Mouse (Mus musculus): Measurements from ENCODE around the gene Cpa2.
A peak's percentile ranks its signal among the peaks of the same experiment; 100 is the strongest.

Gene Cpa2

DNA sequence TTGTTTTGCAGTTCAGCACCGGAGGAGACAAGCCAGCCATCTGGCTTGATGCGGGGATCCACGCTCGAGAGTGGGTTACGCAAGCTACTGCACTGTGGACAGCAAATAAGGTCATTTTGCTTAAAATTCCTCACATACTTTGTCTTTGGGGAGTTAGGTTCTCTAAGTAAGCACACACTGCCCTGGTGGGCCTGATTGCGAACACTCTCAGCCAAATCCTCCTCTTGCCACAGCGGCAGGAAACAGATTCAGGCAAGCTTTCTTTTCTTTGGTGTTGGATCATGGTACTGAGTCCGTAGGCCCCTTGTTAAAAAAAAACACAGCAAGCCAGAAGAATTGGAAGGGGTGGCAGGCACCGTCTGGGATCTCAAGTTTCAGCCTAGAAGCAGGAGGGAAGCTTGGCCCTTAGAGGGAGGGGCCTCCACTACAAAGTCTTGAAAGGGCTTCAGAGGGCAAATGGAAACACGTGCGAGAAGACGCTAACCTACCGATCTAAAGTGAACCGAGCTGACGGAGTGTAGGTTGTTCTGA is 7.9 kb downstream of the Cpa2 start:
- DNase-seq (ENCODE audit: low read depth): peak; percentile 56

DNA sequence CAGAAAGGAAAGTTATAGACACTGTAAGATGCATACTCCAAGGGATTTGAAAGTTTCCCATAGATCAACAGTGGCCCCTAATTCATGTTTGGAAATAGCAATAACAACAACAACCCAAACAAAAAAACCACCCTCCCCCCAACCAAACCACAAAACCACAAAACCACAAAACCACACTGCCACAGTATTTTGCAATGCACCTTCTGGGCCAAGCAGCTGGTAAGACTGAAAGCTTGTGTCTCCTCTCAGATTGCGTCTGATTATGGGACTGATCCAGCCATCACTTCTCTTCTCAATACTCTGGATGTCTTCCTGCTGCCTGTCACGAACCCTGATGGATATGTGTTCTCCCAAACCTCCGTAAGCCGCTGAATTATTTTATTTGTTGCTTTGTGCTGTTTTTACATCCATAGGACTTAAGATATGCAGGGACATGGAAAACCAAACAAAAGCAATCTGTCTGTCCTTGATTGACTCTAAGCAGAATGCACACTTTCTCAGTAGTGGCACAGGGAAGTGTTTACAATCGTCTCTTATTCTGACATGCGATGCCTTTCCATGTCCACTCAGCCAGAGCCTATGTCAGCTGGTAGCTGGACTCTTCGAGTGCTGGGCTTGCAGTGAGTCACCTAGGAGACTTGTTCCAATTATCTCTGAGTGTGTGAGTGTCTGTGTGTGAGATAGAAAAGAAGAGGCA is 9.3 kb downstream of the Cpa2 start:
- peak; percentile 71 for DNase-seq (ENCODE audit: low read depth)

DNA sequence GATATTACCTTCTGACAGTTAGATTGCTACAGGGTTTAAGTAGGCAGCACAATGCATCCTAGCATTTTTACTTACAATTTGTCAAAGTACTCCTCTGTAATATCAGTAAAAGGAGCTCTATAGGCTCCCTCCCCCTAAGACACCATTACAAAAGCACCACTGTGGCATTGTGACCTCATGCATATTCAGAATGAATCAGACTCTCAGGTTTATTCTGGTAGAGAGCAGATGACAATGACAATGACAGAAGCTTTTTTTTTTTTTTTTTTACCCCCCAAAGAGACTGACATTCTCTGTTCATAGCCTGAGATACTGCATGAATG is 9.8 kb downstream of the Cpa2 start:
- DNase-seq (ENCODE audit: low read depth): no peak

DNA sequence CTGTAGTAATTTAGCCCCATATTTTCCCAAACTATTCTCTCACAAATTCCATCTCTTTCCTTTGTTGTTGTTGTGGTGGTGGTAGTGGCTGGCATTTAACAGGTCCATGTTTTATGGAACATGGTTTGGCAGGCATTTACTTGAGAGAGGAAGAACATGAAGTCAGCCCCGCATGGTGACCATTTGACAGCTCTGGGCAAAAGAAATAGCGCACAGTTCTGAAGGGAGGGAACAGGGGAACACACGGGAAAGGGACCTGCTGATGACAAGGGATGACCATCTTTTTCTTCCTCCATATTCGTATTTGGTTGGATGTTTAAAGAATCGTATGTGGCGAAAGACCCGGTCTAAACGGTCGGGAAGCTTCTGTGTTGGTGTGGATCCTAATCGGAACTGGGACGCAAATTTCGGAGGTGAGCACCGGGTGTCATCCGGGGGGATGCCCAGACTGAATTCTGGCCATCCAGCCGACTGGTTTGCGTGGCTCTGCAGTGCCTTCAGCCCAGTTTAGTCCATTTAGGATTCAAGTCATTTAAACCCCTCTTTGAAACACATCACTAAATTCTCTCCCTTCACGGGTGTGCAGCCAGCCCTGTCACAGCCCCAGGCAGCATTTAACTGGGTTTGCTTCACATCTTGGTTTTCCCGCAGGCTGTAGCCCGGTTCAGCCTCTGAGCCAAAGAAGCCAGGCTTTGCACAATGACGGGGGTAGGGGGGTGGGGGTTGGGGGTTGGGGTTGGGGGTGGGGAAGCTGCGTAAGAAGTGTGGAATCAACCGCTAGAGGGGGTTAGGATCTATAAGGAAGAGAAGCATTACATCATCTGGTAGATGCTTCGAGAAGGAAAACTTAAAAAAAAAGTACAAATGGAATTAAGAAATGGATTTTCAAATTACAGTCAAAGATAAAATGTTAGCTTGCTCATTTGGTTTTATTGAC is 10.5 kb downstream of the Cpa2 start:
- DNase-seq (ENCODE audit: low read depth): no peak

DNA sequence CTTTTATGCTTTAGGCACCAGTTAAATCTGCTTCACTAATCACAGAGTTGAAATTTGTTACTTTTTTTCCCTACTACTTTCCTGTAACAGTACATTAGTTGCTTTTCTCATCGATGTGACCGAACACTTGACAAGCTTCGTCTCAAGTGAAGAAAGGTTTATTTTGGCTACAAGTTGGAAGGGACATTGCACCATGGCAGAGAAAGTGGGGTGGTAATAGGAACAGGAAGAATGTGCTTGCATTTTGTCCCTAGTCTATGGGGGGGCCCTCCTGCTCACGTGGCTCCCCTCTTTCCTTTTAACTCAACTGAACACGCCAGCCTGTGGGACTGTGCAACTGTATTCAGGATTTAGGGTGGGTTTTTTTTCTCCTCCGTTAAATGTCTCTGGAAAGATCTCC is 11.2 kb downstream of the Cpa2 start:
- no peak for DNase-seq (ENCODE audit: low read depth)

DNA sequence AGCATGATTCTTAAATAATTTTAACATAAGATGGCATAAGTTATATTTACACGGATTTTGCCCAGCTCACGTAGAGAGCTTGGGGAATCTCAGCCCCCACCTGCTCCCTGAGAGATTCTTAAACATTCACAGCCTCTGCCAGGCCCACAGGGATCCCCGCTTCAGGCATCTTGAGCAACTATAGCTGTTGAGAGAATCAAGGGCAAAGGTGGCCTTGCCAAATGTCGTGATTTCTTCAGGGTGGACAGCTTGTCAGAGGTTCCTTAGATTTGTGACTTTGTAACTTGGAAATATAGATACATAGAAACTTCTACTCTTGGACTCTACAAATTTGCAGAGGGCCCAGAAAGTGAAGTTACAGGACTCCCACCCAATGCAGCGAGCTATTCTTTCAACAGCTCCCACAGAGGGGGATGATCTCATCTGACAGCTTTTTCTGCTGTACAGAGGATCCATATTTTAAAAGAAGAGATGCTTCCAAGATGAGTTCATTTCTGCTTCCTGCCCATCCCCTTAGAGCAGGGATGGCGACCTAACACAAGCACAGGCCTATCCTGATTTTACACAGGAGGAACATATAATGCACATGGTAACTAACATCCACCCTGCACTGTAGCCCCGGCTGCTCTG is 12.1 kb downstream of the Cpa2 start:
- DNase-seq (ENCODE audit: low read depth): peak; percentile 62

DNA sequence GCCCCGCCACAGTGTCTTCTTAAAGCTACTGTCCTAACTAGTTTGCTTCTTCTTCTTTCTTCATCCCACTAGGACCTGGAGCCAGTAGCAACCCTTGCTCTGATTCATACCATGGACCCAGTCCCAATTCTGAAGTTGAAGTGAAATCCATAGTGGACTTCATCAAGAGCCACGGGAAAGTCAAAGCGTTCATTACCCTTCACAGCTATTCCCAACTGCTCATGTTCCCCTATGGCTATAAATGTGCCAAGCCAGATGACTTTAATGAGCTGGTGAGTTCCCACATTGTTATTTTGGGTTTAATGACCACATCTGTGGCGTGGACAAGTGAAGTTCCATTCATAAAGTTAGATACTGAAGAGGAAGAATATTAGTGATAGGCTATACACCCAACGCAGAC is 12.7 kb downstream of the Cpa2 start:
- peak; percentile 28 for DNase-seq (ENCODE audit: low read depth)

DNA sequence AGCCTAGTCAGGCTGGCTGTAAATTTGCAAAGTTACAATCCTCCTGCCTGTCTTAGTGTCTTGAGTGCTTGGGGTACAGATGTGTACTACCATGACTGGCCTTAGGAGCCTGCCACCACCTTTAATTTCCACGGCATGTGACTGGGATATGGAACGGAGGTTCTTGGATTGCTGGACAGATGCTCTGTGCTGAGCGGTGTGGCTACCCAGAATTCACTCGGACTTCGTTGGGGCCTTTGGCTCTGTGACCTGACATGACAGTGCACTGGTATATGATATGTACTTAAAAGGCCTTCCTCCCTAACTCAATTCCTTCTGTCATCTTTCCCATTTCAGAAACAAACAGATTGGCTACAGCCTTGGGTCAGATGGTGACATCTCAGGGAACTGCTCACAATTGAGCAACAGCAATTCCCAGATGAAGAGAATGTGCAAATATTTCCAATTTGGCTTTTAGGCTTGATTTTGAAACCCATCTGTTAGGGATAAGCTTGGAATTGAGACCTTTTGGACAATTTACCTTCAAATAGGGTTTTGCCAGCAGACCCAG is 13.3 kb downstream of the Cpa2 start:
- peak; percentile 22 for DNase-seq (ENCODE audit: low read depth)

DNA sequence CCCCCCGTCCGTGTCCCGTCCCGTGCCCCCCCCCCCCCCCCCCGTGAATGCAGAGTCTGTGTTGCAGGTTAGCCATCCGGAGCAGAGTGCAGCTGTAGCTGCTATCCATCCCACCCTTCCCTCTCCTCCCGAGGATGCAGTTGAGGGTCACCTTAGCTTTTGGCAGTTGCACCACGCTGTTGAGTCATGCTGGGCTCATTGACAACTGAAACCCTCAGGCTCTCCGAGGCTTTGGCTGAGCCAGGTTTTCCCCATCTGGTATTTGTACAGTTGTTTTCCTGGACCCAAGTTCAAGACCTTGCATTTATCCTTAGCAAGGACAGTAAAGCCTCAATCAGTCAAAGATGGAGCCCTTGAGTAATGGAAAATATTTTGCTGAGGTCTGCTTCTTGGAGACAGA is 14.7 kb downstream of the Cpa2 start:
- peak; percentile 95 for DNase-seq (ENCODE audit: low read depth)

DNA sequence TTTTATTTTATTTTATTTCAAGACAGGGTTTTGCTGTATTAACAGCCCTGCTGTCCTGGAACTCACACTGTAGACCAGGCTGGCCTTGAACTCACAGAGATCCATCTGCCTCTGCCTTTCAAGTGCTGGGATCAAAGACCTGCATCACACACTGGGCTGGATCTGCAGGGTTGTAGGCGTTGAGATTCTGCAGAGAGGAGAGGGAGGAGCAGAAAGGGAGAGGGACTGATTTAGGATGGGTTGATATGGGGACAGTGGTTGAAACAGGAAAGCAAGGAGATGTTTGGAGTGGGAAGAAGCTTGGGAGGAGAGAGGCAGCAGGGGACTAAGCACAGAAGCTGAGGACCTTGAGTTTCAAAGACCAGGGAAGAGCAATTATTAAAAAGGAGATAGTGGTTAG is 18.3 kb downstream of the Cpa2 start:
- DNase-seq (ENCODE audit: low read depth): no peak

DNA sequence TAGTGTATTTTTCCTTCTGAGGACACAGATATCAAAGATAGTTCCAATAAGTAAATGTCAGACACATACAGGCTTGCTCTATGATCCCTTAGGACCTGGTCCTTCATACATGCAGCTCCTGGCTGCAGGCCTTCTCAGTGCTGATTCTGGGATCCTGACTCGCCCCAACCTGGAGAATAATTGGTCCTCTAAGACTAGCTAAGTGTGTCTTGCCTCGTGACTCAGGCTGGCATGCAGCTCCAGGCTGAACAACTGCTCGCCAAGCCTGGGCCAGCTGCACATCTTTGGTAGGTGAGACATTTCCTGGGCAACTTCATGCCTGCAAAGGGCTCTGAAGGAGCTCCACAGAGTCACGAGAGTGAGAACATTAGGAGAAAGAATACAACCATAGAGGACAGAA is 20.8 kb downstream of the Cpa2 start:
- peak; percentile 57 for DNase-seq (ENCODE audit: low read depth)

DNA sequence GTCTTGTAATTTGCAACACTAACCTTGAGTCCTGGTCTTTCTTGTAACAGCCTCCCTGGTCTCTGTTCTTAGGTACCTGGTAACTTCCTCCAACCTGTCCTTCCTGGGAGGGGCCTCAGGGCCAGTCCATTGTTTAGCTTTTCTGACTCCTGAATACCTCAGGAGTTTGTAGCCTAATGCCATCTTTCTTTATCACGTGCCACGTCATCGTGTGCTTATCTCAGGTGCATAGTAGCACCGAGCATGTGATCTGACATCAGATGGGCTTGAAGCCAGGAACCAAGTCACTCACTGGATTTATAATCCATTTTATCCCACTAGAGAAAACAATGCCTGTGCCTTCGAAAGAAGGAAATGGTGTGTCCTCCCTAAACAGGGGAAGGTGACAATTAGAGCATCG is 22.2 kb downstream of the Cpa2 start:
- no peak for DNase-seq (ENCODE audit: low read depth)

DNA sequence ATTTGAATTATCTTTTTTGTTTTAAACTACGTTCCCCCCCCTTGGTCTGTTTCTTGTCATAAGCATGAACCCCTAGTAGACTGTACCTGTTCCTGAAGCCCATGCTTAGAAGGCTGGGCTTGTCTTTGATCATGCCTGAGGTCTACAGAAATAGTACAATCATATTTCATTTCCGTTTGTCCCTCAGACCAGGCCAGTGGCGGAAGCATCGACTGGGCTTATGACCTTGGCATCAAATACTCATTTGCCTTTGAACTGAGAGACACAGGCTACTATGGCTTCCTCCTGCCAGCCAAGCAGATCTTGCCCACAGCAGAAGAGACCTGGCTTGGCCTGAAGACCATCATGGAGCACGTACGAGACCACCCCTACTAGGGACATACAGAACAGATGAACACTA is 22.7 kb downstream of the Cpa2 start:
- no peak for DNase-seq (ENCODE audit: low read depth)

DNA sequence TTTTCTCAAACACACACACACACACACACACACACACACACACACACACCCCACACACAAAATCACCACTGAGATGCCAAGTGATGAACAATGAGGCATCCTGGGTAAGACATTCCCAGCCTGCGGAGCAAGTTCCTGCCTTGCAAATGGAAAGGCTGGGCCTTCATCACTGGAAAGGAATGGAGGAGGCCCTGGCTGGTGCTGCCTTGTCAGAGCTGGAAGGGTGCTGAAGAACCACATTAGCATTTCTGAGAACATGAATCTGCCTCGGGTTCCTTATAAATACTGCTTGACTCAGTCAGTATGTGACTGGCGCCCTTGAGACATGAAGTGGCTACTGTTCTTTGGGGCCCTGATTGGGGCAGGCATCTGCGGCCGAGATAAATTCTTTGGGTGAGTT is 26.7 kb downstream of the Cpa2 start, which contains the start of gene Cpa4:
TSS of gene Cpa4 (plus strand) at position 301 of the 400 bp plus-strand sequence.
- peak; percentile 55 for DNase-seq (ENCODE audit: low read depth)

DNA sequence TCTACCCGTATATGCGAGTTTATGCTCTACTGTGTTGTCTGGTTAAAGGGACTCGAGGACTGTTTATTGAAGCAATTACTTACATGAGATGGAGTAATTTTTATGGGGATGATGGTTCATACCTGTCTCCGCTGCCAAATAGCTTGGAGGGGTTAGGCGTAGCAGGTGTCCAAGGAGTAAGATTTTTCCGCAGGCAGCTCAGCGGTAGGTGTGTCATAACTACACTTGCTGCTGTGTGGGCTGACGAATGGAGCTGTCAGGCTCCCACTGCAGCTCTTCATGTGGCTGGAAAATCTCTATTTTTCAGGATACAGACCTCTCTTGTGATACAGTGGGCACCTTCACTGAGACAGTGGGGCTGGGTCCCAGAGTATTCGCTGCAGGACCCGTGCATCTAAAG is 27.9 kb downstream of the Cpa2 start:
- no peak for DNase-seq (ENCODE audit: low read depth)

DNA sequence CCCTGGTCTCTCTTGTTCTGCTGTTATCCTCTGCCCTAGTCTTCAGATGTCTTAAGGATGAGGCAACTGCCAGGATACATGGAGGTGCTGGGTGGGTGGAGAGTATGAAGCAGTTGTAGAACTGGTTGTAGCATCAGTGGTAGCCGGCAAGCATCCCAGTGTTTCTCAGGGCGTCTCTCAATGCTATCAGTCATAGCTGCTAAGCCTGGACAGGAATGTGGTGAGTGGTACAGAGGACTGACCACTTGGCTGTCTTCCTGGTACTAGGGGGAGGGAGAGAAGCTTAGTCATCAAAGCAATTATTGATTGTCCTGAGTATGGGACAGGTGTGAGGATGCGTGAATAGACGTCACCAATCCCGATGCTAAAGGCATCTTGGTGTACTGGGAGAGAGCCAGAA is 28.6 kb downstream of the Cpa2 start:
- DNase-seq (ENCODE audit: low read depth): peak; percentile 69

DNA sequence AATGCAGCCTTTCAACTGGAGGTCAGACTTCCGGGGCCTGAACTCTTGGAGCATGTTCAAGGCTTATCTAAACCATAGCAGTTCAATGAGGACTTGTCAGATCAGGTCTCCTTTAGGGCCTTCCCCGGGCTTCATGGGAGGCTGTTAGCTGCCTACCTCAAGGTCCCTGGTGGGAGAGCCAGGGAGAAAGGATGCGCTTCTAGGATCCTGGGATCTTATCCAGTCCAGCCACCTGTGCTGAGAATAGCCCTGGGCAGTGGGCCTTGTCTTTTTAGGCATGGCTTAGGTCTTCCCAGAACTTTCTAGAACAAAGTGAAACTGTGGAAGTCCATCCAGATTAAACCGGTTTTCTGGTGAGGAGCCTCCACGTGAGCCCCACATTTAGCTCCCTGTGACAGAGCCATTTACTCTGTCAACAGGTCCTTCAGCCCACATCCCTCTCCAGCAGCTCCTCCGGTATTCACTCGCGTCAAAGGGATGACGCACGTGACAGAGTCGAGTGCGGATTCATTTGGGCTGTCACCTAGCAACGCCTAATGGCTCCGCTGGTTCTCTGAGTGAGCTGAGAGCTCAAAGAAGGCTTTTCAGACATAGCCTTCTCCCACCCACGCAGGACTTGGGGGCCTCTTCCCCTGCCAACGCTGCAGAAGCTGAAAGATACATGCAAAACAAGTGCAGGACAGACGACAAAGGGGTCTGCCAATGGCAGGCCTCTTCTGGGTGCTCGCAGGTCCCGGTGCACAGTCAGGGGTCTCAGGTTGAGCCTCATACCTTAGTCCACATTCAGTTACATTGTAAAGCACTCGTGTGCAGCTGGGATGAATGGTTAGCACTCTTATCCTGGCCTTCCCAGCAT is 31.3 kb downstream of the Cpa2 start:
- no peak for DNase-seq (ENCODE audit: low read depth)

DNA sequence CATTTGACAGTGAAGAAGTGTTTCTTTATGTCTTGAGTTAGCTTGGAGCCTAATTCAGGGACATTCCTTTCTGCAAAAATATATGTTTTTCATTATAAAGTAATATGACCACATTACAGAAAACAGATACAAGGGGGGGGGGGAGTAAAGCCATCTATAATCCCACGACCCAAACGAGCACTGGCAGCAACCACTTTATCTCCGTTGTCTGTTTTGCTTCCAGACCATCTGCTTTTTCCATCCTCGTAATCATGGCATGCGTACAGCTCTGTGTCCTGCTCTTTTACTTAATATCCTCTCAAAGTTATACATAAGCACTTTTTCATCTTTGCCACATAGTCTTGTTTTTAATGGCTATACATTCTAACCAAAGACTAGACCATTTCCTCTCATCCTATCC is 32.0 kb downstream of the Cpa2 start:
- no peak for DNase-seq (ENCODE audit: low read depth)

DNA sequence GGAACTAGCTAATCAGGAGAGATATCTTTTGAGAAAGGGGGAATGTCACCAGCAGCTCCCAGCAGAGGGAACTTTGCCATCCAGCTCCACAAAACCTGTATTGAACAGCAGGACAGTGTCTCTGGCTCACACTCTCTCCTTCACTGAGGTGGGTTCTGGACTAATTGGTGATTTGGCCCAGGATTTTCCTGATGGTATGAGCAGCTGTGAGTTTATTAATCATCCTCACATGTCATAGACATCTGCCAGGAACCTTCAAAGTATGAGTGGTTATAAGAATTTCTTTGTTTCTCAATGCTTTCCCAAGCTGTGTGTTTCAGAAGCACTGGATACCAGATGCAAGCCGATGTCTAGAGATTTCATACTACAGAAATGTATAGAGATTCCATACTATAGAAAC is 33.6 kb downstream of the Cpa2 start:
- no peak for DNase-seq (ENCODE audit: low read depth)

DNA sequence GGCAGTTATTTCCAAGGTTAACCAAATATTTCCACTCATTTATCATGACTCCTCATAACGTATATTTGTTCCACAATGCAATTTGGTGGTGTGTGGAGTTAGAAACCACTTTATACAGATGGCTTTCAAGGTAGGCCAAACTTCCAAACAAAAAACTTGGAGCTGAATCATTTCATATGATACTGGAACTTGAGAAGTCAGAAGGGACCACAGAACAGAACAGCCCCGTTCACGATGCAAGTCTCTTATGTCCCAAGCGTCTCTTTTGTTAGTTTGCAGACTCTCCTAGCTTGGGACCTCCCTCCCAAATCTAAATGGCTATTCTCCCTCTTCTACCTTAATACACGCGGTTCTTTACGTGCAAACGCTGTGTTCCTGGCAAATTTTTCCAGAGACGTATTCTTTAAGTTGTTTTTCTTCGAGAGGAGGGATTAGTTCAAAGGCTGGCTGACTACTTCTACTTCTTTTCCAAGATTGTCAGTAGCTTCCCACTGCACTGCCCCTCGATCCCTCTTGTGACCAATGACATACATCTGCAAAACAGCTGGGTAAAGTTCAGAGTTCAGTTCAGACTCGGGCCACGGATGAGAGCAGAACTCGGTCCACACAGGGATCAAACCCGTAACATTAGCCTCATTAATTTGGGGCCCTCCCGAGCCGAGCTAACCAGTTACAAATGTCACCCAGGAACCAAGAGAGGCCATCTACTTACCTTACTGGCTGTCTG is 35.3 kb downstream of the Cpa2 start:
- DNase-seq (ENCODE audit: low read depth): no peak
